Mouse (Mus musculus) CH12.LX (cell line): Measurements from ENCODE around the gene Myom1.

ENCODE experiments used
- BHLHE40 ChIP-seq: IDR thresholded peaks from 2 replicates; pipeline ENCODE4 v1.6.1; 2011; ENCODE audit warnings: mild to moderate bottlenecking, low read depth, low read length, improper control_type of control experiment
- CHD2 ChIP-seq: IDR thresholded peaks from 2 replicates; pipeline ENCODE4 v1.6.1; 2011; ENCODE audit warnings: low read length, improper control_type of control experiment
- CTCF ChIP-seq, 2 experiments: IDR thresholded peaks in 1 of 2; conservative IDR thresholded peaks in 1 of 2; 2 replicates each; pipeline ENCODE4 v1.5.1; 2011 to 2012; ENCODE audit warnings: low read depth in 2 of 2, low read length in 2 of 2, improper control_type of control experiment in 1 of 2, inconsistent platforms in 1 of 2, mild to moderate bottlenecking in 1 of 2, moderate library complexity in 1 of 2
- EP300 ChIP-seq: IDR thresholded peaks from 2 replicates; pipeline ENCODE4 v1.6.1; 2011; ENCODE audit warnings: low read length, improper control_type of control experiment
- ETS1 ChIP-seq: conservative IDR thresholded peaks from 2 replicates; pipeline ENCODE4 v1.6.1; 2012; ENCODE audit warnings: low read depth, mild to moderate bottlenecking, inconsistent platforms, low read length, improper control_type of control experiment, moderate library complexity
- JUND ChIP-seq: conservative IDR thresholded peaks from 2 replicates; pipeline ENCODE4 v1.6.1; 2011; ENCODE audit warnings: low read depth, low read length, improper control_type of control experiment
- KAT2A ChIP-seq: IDR thresholded peaks from 2 replicates; pipeline ENCODE4 v1.6.1; 2012; ENCODE audit warnings: low read length, improper control_type of control experiment, inconsistent platforms; ENCODE audit not compliant: insufficient replicate concordance
- MAFK ChIP-seq: IDR thresholded peaks from 2 replicates; pipeline ENCODE4 v1.6.1; 2011; ENCODE audit warnings: low read length, improper control_type of control experiment; ENCODE audit not compliant: insufficient replicate concordance
- MAX ChIP-seq: IDR thresholded peaks from 2 replicates; pipeline ENCODE4 v1.6.1; 2011; ENCODE audit warnings: low read length, improper control_type of control experiment
- MEF2A ChIP-seq: IDR thresholded peaks from 2 replicates; pipeline ENCODE4 v1.6.1; 2014; ENCODE audit warnings: low read depth, mild to moderate bottlenecking, inconsistent platforms, low read length, improper control_type of control experiment, borderline replicate concordance
- MYC ChIP-seq: IDR thresholded peaks from 2 replicates; pipeline ENCODE4 v1.6.1; 2011; ENCODE audit warnings: low read depth, mild to moderate bottlenecking, improper control_type of control experiment, low read length
- TBP ChIP-seq: conservative IDR thresholded peaks from 2 replicates; pipeline ENCODE4 v1.6.1; 2011; ENCODE audit warnings: low read depth, low read length, improper control_type of control experiment
- TCF12 ChIP-seq: IDR thresholded peaks from 2 replicates; pipeline ENCODE4 v1.6.1; 2014; ENCODE audit warnings: low read depth, mild to moderate bottlenecking, inconsistent platforms, low read length, improper control_type of control experiment
- ZNF384 ChIP-seq: IDR thresholded peaks from 2 replicates; pipeline ENCODE4 v1.6.1; 2012; ENCODE audit warnings: low read depth, low read length, improper control_type of control experiment, inconsistent platforms

GRCm38 (mm10) chr17:71153356-71153755 is 150.9 kb downstream of the Myom1 start:
- TF ChIP-seq MEF2A (no peak), EP300 (no peak), MAX (no peak), CTCF (conservative IDR thresholded peaks at IDR 0.05 in 1 of 2, IDR thresholded peaks at IDR 0.05 in 1 of 2; ENCODE audit: low read depth in 2 of 2, low read length in 2 of 2) (no peak), BHLHE40 (no peak), KAT2A (no peak), JUND (no peak), TCF12 (no peak), ZNF384 (no peak), TBP (no peak), MYC (no peak), ETS1 (no peak), CHD2 (no peak), MAFK (no peak)
